Mouse (Mus musculus) olfactory bulb, adult 2 months (tissue): ENCODE measurements around the gene Elmsan1.

Source experiments
- CTCF ChIP-seq: fragments of 200-500 bp; IDR thresholded peaks from 2 replicates; pipeline ENCODE4 v1.5.1; 2012; ENCODE audit warnings: low read depth, mild to moderate bottlenecking, low read length, moderate library complexity; ENCODE audit not compliant: insufficient read depth
- POLR2A ChIP-seq: fragments of 200-500 bp; IDR thresholded peaks from 2 replicates; pipeline ENCODE4 v1.6.1; 2012; ENCODE audit warnings: mild to moderate bottlenecking, low read depth, low read length, moderate library complexity; ENCODE audit not compliant: insufficient read depth

GRCm38 (mm10) chr12:84211021-84211538 lies 7.6 kb downstream of the Elmsan1 start:
- TF ChIP-seq CTCF (no peak), POLR2A (no peak)
